Mouse (Mus musculus): ENCODE results near the gene D030056L22Rik. TPM values are rescaled to one million over a fixed set of nuclear protein-coding genes. Genes with fewer than 3 reads are reported as not detected.

D030056L22Rik gene
- polyA plus RNA-seq, 1 experiment from 2014 or later, result 30.5 TPM

DNA sequence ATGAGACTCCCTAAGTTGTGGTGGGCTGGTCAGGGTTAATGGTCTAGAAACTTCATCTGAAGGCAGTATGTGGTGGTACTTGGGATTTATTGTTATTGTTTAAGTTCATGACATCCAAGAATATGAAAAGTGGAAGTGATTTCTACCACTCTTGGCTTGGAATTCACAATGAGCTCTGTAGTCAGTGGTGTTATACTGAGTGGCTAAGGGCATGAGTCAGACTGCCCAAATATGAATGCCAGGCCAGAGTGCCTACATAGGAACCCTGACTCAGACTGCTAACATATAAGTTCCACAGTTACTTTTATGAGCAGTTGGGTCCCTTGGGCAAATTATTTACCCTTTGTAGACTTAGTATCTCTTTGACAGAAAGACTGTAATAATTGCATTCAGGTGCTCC is 44.2 kb downstream of the D030056L22Rik start:
- ATAC-seq (ENCODE audit: low FRiP score, low TSS enrichment), result no peak
- peaks cover 9% of the 10 kb centered on the region; the same call in 1 of the 2 replicates for H3K4me1 ChIP-seq (ENCODE audit: insufficient read depth, low read length)
- H3K4me3 ChIP-seq (ENCODE audit: low read length), result no peak overlapping the region
- no peaks in the 10 kb centered on the region for H3K36me3 ChIP-seq (ENCODE audit: insufficient read depth, low read length)
- no peak overlapping the region for H3K27ac ChIP-seq (ENCODE audit: low read length)
- no peaks in the 10 kb centered on the region for H3K9me3 ChIP-seq (ENCODE audit: low read length)
- no peak overlapping the region for H3K9ac ChIP-seq (replicated peaks; ENCODE audit: low read length)
- H3K27me3 ChIP-seq (ENCODE audit: insufficient read depth, low read length), result no peaks in the 10 kb centered on the region
- H3K4me2 ChIP-seq (replicated peaks; ENCODE audit: low read depth, low read length), result no peak overlapping the region

DNA sequence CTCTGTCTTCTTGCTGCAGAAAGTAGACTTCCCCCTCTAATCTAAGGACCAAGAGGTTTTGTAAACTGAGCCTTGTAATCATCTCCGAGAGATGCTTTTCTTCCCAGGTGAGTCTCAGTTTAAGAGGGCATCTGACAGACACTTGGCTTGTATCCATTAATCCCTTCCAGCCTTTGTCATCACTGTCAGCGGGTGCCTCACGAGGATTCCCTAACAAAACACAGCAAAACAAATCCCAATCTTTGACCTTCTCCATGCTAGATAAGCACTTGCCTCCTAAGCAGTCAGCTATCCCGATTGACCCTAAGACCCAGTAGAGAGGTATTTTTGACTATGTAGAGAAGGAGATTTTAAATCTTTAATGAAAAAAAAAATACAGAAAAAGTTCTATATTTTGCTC is 44.7 kb downstream of the D030056L22Rik start:
- H3K9me3 ChIP-seq (ENCODE audit: low read length), result no peaks in the 10 kb centered on the region
- 73% methylated on average over 4 of the region's 4 CpGs for WGBS
- H3K4me2 ChIP-seq (replicated peaks; ENCODE audit: low read depth, low read length), result no peak overlapping the region
- ATAC-seq (ENCODE audit: low FRiP score, low TSS enrichment), result no peak
- no peaks in the 10 kb centered on the region for H3K36me3 ChIP-seq (ENCODE audit: insufficient read depth, low read length)
- no peaks in the 10 kb centered on the region for H3K27me3 ChIP-seq (ENCODE audit: insufficient read depth, low read length)
- H3K9ac ChIP-seq (replicated peaks; ENCODE audit: low read length), result no peak overlapping the region
- no peak overlapping the region; the same call in 1 of the 2 replicates for H3K27ac ChIP-seq (ENCODE audit: low read length)
- H3K4me3 ChIP-seq (ENCODE audit: low read length), result no peak overlapping the region
- H3K4me1 ChIP-seq (ENCODE audit: insufficient read depth, low read length), result peaks cover 9% of the 10 kb centered on the region; the same call in 1 of the 2 replicates

DNA sequence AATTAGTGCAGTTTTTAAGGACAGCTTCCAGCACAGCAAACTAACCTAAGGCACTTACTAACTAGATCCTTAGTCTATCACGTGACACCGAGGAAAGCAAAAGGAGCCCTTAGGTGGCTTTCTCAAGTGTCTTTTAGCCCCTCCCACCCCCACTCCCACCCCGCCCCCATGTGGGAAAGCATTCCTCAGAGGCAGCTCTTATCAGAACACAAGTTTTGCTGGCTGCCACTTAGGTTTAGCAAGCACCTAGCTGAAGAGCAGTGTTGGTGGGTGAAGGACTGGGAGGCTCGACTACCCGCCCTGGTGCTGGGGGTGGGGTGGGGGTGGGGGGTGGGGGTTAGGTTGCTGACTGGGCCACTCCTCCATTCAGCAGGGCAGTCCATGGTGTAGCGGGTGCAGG is 45.3 kb downstream of the D030056L22Rik start:
- peak overlapping the region; percentile 14; the same call in 1 of the 2 replicates for H3K27ac ChIP-seq (ENCODE audit: low read length)
- no peak overlapping the region; the same call in 1 of the 2 replicates for H3K4me2 ChIP-seq (replicated peaks; ENCODE audit: low read depth, low read length)
- H3K36me3 ChIP-seq (ENCODE audit: insufficient read depth, low read length), result no peaks in the 10 kb centered on the region
- no peaks in the 10 kb centered on the region for H3K9me3 ChIP-seq (ENCODE audit: low read length)
- H3K9ac ChIP-seq (replicated peaks; ENCODE audit: low read length), result no peak overlapping the region
- peak; percentile 79 for ATAC-seq (ENCODE audit: low FRiP score, low TSS enrichment)
- 36% methylated on average over 6 of the region's 6 CpGs for WGBS
- no peaks in the 10 kb centered on the region for H3K27me3 ChIP-seq (ENCODE audit: insufficient read depth, low read length)
- H3K4me1 ChIP-seq (ENCODE audit: insufficient read depth, low read length), result peaks cover 9% of the 10 kb centered on the region; the same call in 1 of the 2 replicates
- H3K4me3 ChIP-seq (ENCODE audit: low read length), result no peak overlapping the region

DNA sequence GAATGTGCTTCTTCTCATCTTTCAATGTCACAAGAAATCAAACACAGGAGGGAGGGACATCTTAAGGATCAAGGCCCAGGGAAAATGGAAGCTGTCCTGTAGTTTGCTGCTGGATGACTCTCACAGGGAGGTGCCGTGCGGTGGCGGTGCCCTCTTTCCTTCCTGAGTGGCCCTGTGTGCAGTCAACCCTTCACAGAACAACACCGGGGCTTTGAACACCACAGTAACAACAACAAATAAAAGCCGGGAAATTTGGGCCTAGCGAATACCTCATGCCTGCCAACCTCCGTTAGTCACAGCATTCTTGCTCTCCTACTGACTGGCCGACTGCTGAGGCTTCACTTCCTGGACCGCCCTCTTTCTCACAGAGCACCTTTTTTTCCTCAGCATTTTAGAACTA is 45.9 kb downstream of the D030056L22Rik start:
- H3K27ac ChIP-seq (ENCODE audit: low read length), result peak overlapping the region; percentile 43; the same call in 1 of the 2 replicates
- H3K4me2 ChIP-seq (replicated peaks; ENCODE audit: low read depth, low read length), result no peak overlapping the region
- WGBS, result 17% methylated on average over 9 of the region's 9 CpGs
- no peaks in the 10 kb centered on the region for H3K9me3 ChIP-seq (ENCODE audit: low read length)
- peaks cover 9% of the 10 kb centered on the region; the same call in 1 of the 2 replicates for H3K4me1 ChIP-seq (ENCODE audit: insufficient read depth, low read length)
- no peaks in the 10 kb centered on the region for H3K27me3 ChIP-seq (ENCODE audit: insufficient read depth, low read length)
- no peak overlapping the region for H3K4me3 ChIP-seq (ENCODE audit: low read length)
- ATAC-seq (ENCODE audit: low FRiP score, low TSS enrichment), result peak; percentile 94
- H3K9ac ChIP-seq (replicated peaks; ENCODE audit: low read length), result no peak overlapping the region
- no peaks in the 10 kb centered on the region for H3K36me3 ChIP-seq (ENCODE audit: insufficient read depth, low read length)

- H3K27ac ChIP-seq (ENCODE audit: low read length), result no peak overlapping the region
- H3K4me2 ChIP-seq (replicated peaks; ENCODE audit: low read depth, low read length), result no peak overlapping the region
- H3K4me3 ChIP-seq (ENCODE audit: low read length), result no peak overlapping the region
- H3K4me1 ChIP-seq (ENCODE audit: insufficient read depth, low read length), result no peaks in the 10 kb centered on the region
- H3K27me3 ChIP-seq (ENCODE audit: insufficient read depth, low read length), result no peaks in the 10 kb centered on the region
- H3K9me3 ChIP-seq (ENCODE audit: low read length), result no peaks in the 10 kb centered on the region
- 75% methylated on average over 5 of the region's 5 CpGs for WGBS
- no peaks in the 10 kb centered on the region for H3K36me3 ChIP-seq (ENCODE audit: insufficient read depth, low read length)
- no peak overlapping the region for H3K9ac ChIP-seq (replicated peaks; ENCODE audit: low read length)
- no peak for ATAC-seq (ENCODE audit: low FRiP score, low TSS enrichment)
Measured at GRCm38 (mm10) chr19:18766399-18766798, 53.4 kb downstream of the D030056L22Rik start.

Other genes starting within 250 kb of the D030056L22Rik start
- gene Ostf1, start 81.4 kb upstream of the D030056L22Rik start, polyA plus RNA-seq (2015; fragmentation: Nextera tagmentation; extraction: Ambion mirVana), result 136 and 150 TPM in 2 replicates
- gene Nmrk1, start 81.2 kb upstream of the D030056L22Rik start, polyA plus RNA-seq (2015; fragmentation: Nextera tagmentation; extraction: Ambion mirVana), result 28.6 and 29.2 TPM in 2 replicates
- gene Carnmt1, start 42.4 kb upstream of the D030056L22Rik start, polyA plus RNA-seq (2015; fragmentation: Nextera tagmentation; extraction: Ambion mirVana), result 24.0 and 26.0 TPM in 2 replicates
- gene Trpm6, start 36.8 kb downstream of the D030056L22Rik start, polyA plus RNA-seq (2015; fragmentation: Nextera tagmentation; extraction: Ambion mirVana), result 0.89 and 0.91 TPM in 2 replicates

Measured in kidney, embryonic 16.5 days (tissue).